ENCODE assay signal across 7 mouse cellular contexts in genomic region chr11:70763936-70764808, GRCm38 (mm10). TPM values are rescaled to one million over a fixed set of nuclear protein-coding genes. Genes with fewer than 3 reads are reported as not detected.
A peak's percentile ranks its signal among the peaks of the same experiment; 100 is the strongest.
DNase-seq lines count a peak whose midpoint lies in the region; ATAC-seq lines count a peak whose summit lies in the region.

Zfp3 (plus strand) TSS chr11:70764209.

- H3K27ac ChIP-seq in embryonic facial prominence, embryonic 11.5 days (replicated peaks; ENCODE audit: low read depth, low read length), result peak within 1 kb of the TSS; percentile 41; the same call in 1 of the 2 replicates
- 0 out of 2 replicates have a peak within 1 kb of the TSS, but pooled peaks have one; percentile 30 for H3K27ac ChIP-seq in limb, embryonic 11.5 days (replicated peaks; ENCODE audit: low read depth, low read length)
- peak within 1 kb of the TSS; percentile 80 for H3K27ac ChIP-seq in midbrain, embryonic 13.5 days

- no peaks in the 10 kb centered on the region for H3K36me3 ChIP-seq in embryonic facial prominence, embryonic 11.5 days (replicated peaks; ENCODE audit: control insufficient read depth, insufficient read depth, low read depth, low read length)
- H3K36me3 ChIP-seq in limb, embryonic 11.5 days (ENCODE audit: control insufficient read depth, insufficient read depth, low read length), result no peaks in the 10 kb centered on the region
- peaks cover 12% of the 10 kb centered on the region for H3K36me3 ChIP-seq in midbrain, embryonic 13.5 days

- H3K27me3 ChIP-seq in embryonic facial prominence, embryonic 11.5 days (ENCODE audit: control insufficient read depth, insufficient read depth, low read length), result no peaks in the 10 kb centered on the region
- no peaks in the 10 kb centered on the region for H3K27me3 ChIP-seq in limb, embryonic 11.5 days (ENCODE audit: control insufficient read depth, insufficient read depth, low read length)
- no peaks in the 10 kb centered on the region for H3K27me3 ChIP-seq in midbrain, embryonic 13.5 days

- ATAC-seq in embryonic facial prominence, embryonic 11.5 days (replicated peaks; ENCODE audit: insufficient number of reproducible peaks, low FRiP score, low TSS enrichment, low read depth), result peak; percentile 76
- peak; percentile 80; the same call in 1 of the 2 replicates for ATAC-seq in limb, embryonic 11.5 days (ENCODE audit: insufficient number of reproducible peaks, low FRiP score, low TSS enrichment, low read depth)
- peak; percentile 89 for ATAC-seq in midbrain, embryonic 13.5 days

- peak within 1 kb of the TSS; percentile 79 for H3K9ac ChIP-seq in embryonic facial prominence, embryonic 11.5 days (replicated peaks; ENCODE audit: low read length)
- H3K9ac ChIP-seq in limb, embryonic 11.5 days (ENCODE audit: low read length), result peak within 1 kb of the TSS; percentile 79
- peak within 1 kb of the TSS; percentile 88 for H3K9ac ChIP-seq in midbrain, embryonic 13.5 days (replicated peaks)

- H3K4me2 ChIP-seq in embryonic facial prominence, embryonic 11.5 days (ENCODE audit: low read depth, low read length), result peak within 1 kb of the TSS; percentile 86
- peak within 1 kb of the TSS; percentile 84 for H3K4me2 ChIP-seq in limb, embryonic 11.5 days (ENCODE audit: low read depth, severe bottlenecking)
- peak within 1 kb of the TSS; percentile 84 for H3K4me2 ChIP-seq in midbrain, embryonic 13.5 days (replicated peaks)

- H3K9me3 ChIP-seq in embryonic facial prominence, embryonic 11.5 days (replicated peaks; ENCODE audit: control insufficient read depth, low read length), result no peaks in the 10 kb centered on the region
- H3K9me3 ChIP-seq in limb, embryonic 11.5 days (ENCODE audit: control insufficient read depth, low read length), result 0 out of 2 replicates have a peak, but pooled peaks cover 2% of the 10 kb centered on the region
- no peaks in the 10 kb centered on the region for H3K9me3 ChIP-seq in midbrain, embryonic 13.5 days

- peak within 1 kb of the TSS; percentile 74 for H3K4me3 ChIP-seq in embryonic facial prominence, embryonic 11.5 days (ENCODE audit: low read depth, low read length)
- H3K4me3 ChIP-seq in limb, embryonic 11.5 days (ENCODE audit: low read depth, low read length), result peak within 1 kb of the TSS; percentile 80
- H3K4me3 ChIP-seq in midbrain, embryonic 13.5 days (replicated peaks), result peak within 1 kb of the TSS; percentile 84

- WGBS in embryonic facial prominence, embryonic 11.5 days, result under 1% methylated on average over 78 of the region's 78 CpGs
- WGBS in limb, embryonic 11.5 days, result 1% methylated on average over 78 of the region's 78 CpGs
- WGBS in midbrain, embryonic 13.5 days, result under 1% methylated on average over 78 of the region's 78 CpGs

- DNase-seq in adrenal gland, postnatal 14 days, result peak; percentile 92
- DNase-seq in embryonic facial prominence, embryonic 11.5 days (ENCODE audit: low spot score), result peak; percentile 65
- peak; percentile 99 for DNase-seq in heart, adult 11 months
- peak; percentile 90 for DNase-seq in kidney, adult 18-20 months
- DNase-seq in limb, embryonic 11.5 days (ENCODE audit: low spot score), result peak; percentile 75
- peak; percentile 59 for DNase-seq in spleen, adult 12 weeks (ENCODE audit: low spot score)

- 0 out of 2 replicates have a peak, but pooled peaks cover 3% of the 10 kb centered on the region for H3K4me1 ChIP-seq in embryonic facial prominence, embryonic 11.5 days (ENCODE audit: control insufficient read depth, insufficient read depth, low read length)
- H3K4me1 ChIP-seq in limb, embryonic 11.5 days (ENCODE audit: control insufficient read depth, insufficient read depth, low read length), result peaks cover 3% of the 10 kb centered on the region; the same call in 1 of the 2 replicates
- H3K4me1 ChIP-seq in midbrain, embryonic 13.5 days (replicated peaks), result peaks cover 24% of the 10 kb centered on the region

RNA-seq across cellular contexts. Expression of gene Zfp3, which starts in this region (rescaled TPM):
- total RNA-seq in adrenal gland, postnatal 14 days (2021), result 8.7 and 10.3 TPM in 2 replicates
- polyA plus RNA-seq in embryonic facial prominence, embryonic 11.5 days (2014; fragmentation: Nextera tagmentation; extraction: Ambion mirVana), result 6.7 and 7.3 TPM in 2 replicates
- 5.8 and 6.3 TPM in 2 replicates for polyA plus RNA-seq in limb, embryonic 11.5 days (2014; fragmentation: Nextera tagmentation; extraction: Ambion mirVana)
- polyA plus RNA-seq in midbrain, embryonic 13.5 days (2015; fragmentation: Nextera tagmentation; extraction: Ambion mirVana), result 13.2 and 15.1 TPM in 2 replicates

Comparison
In these comparisons a context has a peak if more than half of its experiments do, and no peak if none do; other contexts are left out.
1. Peak in every context shown above with its lines: DNase-seq, ATAC-seq, H3K4me3 ChIP-seq and H3K27ac ChIP-seq.
2. H3K27ac ChIP-seq: peak in every context shown above with its lines; median percentile 80 in midbrain, embryonic 13.5 days; 41 in embryonic facial prominence, embryonic 11.5 days; 30 in limb, embryonic 11.5 days.